Mouse (Mus musculus): ENCODE results near the gene Zbtb38. TPM values are rescaled to one million over a fixed set of nuclear protein-coding genes. Genes with fewer than 3 reads are reported as not detected.

Gene Zbtb38
- polyA plus RNA-seq, 1 experiment, result 12.9 TPM

GRCm38 (mm10) chr9:96713472-96714390 is 38.9 kb downstream of the Zbtb38 start:
- no peak for DNase-seq (ENCODE audit: low read depth)

GRCm38 (mm10) chr9:96712758-96713471 is 39.7 kb downstream of the Zbtb38 start:
- no peak for DNase-seq (ENCODE audit: low read depth)

GRCm38 (mm10) chr9:96712045-96712444 is 40.6 kb downstream of the Zbtb38 start:
- DNase-seq (ENCODE audit: low read depth), result no peak

- no peak for DNase-seq (ENCODE audit: low read depth)
Observed at GRCm38 (mm10) chr9:96710241-96710946, 42.2 kb downstream of the Zbtb38 start.

- DNase-seq (ENCODE audit: low read depth), result no peak
Observed at GRCm38 (mm10) chr9:96708905-96709304, 43.7 kb downstream of the Zbtb38 start.

DNA sequence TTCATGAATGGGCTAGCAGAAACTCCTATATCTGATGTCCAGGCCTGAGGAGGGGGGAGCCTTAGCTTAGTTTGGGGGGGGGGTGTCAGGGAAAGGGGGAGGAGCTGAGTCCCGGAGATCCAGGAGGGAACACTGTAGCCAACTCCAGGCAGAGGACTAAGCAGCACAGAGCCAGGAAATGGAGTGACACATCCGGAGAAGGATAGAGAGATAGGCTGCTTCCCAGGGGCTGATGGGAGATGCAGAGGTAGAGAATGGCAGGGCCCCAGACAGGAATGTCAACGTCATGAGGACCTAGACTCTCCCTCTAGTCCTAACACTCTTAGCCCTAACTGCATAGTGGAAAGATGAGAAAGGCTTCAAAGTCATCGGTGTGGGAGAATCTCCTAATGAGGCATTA is 44.7 kb downstream of the Zbtb38 start:
- no peak for DNase-seq (ENCODE audit: low read depth)

GRCm38 (mm10) chr9:96705576-96706285 is 46.9 kb downstream of the Zbtb38 start:
- no peak for DNase-seq (ENCODE audit: low read depth)

DNA sequence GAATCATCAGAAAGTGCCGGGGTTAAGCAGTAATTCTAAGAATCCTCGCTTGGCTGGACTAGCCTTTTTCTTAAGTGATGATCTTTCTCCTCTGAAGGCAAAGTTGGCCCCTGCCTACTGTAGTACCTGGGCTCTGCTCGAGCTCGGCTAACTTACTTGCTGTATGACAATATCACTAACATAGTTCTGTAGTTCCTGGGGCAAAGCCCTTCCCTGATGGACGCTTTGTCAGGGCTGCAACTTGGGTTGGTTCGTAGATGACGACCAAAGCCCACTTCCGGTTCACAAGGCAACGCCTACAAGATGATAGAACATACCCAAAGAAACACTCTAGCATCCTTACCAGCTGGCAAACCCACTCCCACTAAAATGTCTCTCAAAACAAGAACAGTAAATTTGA is 47.7 kb downstream of the Zbtb38 start:
- DNase-seq (ENCODE audit: low read depth), result no peak

- no peak for DNase-seq (ENCODE audit: low read depth)
Observed at GRCm38 (mm10) chr9:96701891-96702290, 50.7 kb downstream of the Zbtb38 start.

- DNase-seq (ENCODE audit: low read depth), result no peak
Observed at GRCm38 (mm10) chr9:96699276-96700035, 53.2 kb downstream of the Zbtb38 start.

DNA sequence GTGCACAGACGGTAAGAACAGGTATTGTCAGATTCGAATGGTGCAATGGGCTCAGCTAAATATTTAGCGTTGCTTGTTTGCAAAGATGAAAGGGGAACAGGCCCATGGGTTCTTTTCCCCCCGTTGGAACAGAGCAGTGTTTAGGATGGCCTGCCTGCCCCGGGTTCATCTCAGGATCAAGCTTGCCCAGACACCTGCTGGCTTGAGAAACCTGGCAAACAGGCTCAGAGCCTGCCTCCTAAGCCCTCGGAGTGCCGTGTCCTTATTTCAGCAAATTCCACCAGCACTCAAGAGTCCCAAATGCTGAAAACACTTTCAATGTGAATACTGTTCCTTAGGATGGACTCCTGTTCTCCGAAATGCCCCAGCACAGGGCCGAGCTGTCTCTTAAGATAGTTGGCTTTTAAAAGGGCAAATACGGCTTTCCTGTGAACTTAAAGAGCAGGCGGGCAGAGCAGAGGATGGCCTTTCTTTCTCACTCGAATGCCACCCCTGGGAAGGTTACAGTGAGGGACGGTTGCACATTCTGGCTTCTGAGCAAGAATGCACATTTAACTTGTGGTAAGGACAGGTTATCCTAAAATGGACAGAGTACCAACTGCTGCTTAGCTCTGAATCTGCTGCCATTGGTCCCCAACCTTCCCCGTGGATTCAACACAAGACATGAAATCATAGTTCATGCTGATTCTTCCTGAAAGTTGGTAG is 55.7 kb downstream of the Zbtb38 start:
- no peak for DNase-seq (ENCODE audit: low read depth)

- no peak for DNase-seq (ENCODE audit: low read depth)
Observed at GRCm38 (mm10) chr9:96696141-96696561, 56.5 kb downstream of the Zbtb38 start.

- DNase-seq (ENCODE audit: low read depth), result no peak
Observed at GRCm38 (mm10) chr9:96690461-96690863, 62.2 kb downstream of the Zbtb38 start.

- no peak for DNase-seq (ENCODE audit: low read depth)
Observed at GRCm38 (mm10) chr9:96689076-96689475, 63.6 kb downstream of the Zbtb38 start.

DNA sequence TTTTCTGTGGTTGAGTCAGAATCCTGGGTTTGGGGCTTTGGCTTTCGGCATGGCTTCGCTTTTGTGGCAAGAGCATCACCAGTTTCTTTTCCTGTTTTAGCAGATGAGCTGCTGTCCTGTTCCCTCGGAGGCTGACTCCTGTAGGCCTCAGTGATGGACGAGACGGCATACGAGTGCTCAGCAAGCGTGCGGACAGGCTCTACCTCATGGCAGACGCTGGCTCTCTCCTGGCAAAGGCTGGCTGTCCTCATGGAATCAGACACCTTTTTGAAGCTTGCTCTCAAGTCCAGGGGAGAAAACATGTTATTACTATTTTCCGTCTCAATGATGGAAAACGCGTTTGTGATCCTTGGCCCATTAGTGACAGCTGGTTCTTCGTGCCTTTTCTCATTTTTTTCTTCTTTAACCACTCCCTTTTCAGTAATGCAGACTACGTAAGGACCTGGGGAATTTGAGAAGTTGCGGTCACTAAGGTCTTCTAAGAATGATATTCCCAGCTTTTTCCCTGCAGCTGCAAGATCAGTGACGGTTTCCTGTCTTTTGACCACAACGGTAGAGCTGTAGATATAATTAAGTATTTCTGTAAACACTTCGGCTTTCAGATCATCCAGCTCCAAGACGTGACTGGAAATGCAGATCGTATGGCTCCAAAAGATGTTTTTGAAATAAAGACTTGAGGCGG is 64.3 kb downstream of the Zbtb38 start:
- no peak for DNase-seq (ENCODE audit: low read depth)

- DNase-seq (ENCODE audit: low read depth), result no peak
Observed at GRCm38 (mm10) chr9:96687591-96688186, 64.9 kb downstream of the Zbtb38 start.

DNA sequence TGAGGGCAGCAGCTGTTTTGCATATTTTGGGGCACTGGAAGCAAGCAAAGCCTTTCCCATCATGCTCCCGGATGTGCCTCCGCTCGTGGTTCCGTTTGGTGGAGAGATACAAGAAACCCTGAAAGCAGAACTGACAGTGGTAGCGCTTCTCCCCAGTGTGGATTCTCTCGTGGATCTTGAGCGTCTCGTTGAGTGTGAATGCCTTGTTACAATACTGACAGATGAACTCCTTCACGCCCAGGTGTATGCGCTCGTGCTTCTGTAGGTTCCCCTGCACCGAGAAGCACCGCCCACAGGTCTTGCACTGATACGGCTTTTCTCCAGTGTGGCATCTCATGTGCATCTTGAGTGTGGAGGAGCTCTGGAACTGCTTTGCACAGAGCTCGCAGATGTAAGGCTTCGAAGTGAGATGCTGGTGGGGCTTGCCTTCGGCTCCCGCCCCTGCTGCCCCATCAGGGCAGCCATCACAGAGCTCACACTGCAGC is 67.0 kb downstream of the Zbtb38 start:
- DNase-seq (ENCODE audit: low read depth), result no peak

DNA sequence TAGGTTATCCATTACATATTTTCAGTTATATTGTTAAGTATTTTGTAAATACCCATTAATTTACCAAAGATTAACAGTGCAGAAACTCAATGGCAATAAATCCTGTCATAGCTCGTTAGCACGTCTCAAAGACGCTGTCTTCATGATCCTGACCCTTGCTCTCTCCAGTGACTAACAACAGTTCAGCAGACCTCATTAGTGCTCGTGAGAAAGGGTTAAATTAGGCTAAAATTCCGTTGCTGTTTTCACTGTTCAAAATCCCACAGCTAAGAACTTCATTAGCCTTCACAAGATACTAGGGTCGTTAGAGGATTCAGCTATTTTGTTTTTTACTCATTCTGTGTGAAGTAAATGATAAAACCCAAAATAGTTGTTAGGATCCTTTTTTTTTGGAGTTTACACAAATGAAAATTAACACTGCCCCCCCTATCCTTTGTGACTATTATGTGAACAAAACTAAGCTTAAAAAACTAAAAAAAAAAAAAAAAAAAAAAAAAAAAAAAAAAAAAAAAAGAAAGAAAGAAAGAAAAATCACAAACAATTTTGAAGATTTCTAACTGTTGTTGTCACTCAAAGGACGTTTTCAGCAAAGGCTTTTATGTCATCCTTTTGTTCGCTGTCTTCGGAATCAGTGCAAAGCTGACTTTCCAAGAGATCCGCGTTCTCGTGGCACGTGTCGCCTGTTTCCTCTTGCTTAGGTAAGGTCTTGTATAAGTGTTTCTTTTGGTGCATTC is 67.6 kb downstream of the Zbtb38 start:
- no peak for DNase-seq (ENCODE audit: low read depth)

Measured in gonadal fat pad, adult 2 months (tissue).